10 mouse cellular contexts compared by ENCODE assay signal in the genomic region with DNA sequence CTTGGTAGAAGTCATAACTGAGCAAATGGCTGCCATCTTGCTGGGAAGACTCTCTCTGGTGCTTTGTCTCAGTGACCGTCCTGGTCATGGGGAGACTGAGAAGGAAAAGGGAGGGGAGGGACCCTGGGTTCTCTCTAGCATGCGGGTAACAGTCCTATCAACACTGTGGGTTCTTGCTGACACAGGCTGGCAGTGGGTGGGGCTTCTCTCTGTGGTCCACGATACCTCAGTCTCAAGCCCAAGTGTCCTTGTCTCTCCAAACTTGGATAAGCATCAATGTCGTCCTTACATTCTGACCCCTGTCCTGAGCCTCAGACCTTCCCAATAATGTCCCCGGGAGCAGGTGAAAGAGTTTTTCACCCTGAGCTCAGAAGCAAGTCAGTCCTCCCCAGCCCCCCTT. TPM values are rescaled to one million over a fixed set of nuclear protein-coding genes. Genes with fewer than 3 reads are reported as not detected.
"Had no signal": no experiment of that assay in that cellular context is flagged by ENCODE, and none has a peak within 500 bp of the region (broad histone marks: within the 10 kb centered on the region; RNA-seq: fewer than 3 reads in every experiment).

No protein-coding gene starts in this region.

- H3K4me2 ChIP-seq: limb, embryonic 12.5 days; neural tube, embryonic 15.5 days had no signal

- H3K9ac ChIP-seq: limb, embryonic 12.5 days; neural tube, embryonic 15.5 days had no signal

- H3K36me3 ChIP-seq: limb, embryonic 12.5 days; neural tube, embryonic 15.5 days had no signal

- H3K4me3 ChIP-seq: limb, embryonic 12.5 days; myocyte; neural tube, embryonic 15.5 days had no signal

- H3K27ac ChIP-seq: limb, embryonic 12.5 days; neural tube, embryonic 15.5 days had no signal

- ATAC-seq: hindbrain, embryonic 16.5 days; inflammation-experienced regulatory T-cells, adult 6 months; lung, postnatal 0 days had no signal

- DNase-seq: lung, postnatal 36 days; midbrain, embryonic 14.5 days; thymus, postnatal 36 days had no signal

- H3K27me3 ChIP-seq: limb, embryonic 12.5 days; neural tube, embryonic 15.5 days had no signal

- H3K9me3 ChIP-seq: limb, embryonic 12.5 days; neural tube, embryonic 15.5 days had no signal

RNA-seq across cellular contexts. Expression of a gene that starts 26.1 kb away (rescaled TPM):
- total RNA-seq: megakaryocyte progenitor cell, adult 5-6 weeks had no signal
